ENCODE assay signal across 28 mouse cellular contexts in the genomic region with DNA sequence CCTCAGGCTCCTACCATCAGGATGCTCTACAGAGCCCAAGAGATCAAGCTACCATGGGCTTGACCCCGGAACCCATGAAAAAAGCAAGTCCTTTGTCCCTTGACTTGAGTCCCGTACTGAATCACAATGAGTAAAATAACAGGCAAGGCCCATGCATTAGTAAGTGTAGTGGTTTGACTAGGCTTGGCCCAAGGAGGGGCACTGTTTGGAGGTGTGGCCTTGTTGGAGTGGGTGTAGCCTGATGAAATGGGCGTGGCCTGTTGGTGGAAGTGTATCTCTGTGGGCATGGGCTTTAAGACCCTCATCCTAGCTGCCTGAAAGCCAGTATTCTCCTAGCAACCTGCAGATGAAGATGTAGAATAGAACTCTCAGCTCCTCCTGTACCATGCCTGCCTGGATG. TPM values are rescaled to one million over a fixed set of nuclear protein-coding genes. Genes with fewer than 3 reads are reported as not detected.
DNase-seq lines count a peak whose midpoint lies in the region; ATAC-seq and TF ChIP-seq lines count a peak whose summit lies in the region.
"Had no signal": no experiment of that assay in that cellular context is flagged by ENCODE, and none has a peak within 500 bp of the region (broad histone marks: within the 10 kb centered on the region; RNA-seq: fewer than 3 reads in every experiment).

No protein-coding gene starts in this region.

- H3K4me2 ChIP-seq in kidney, embryonic 15.5 days: no peak overlapping the region
- no peak overlapping the region for H3K4me2 ChIP-seq in stomach, embryonic 16.5 days (ENCODE audit: low read depth, low read length)
- no peak overlapping the region for H3K4me2 ChIP-seq in stomach, postnatal 0 days (replicated peaks; ENCODE audit: low read depth)
- H3K4me2 ChIP-seq in liver, embryonic 11.5 days: no peak overlapping the region
- H3K4me2 ChIP-seq: embryonic facial prominence, embryonic 13.5 days; forebrain, embryonic 13.5 days; limb, embryonic 13.5 days; neural tube, embryonic 13.5 days had no signal

- no peaks in the 10 kb centered on the region for H3K9me3 ChIP-seq in kidney, embryonic 15.5 days (replicated peaks)
- no peaks in the 10 kb centered on the region for H3K9me3 ChIP-seq in stomach, embryonic 16.5 days (replicated peaks; ENCODE audit: control insufficient read depth, low read length)
- H3K9me3 ChIP-seq in stomach, postnatal 0 days (ENCODE audit: control insufficient read depth, low read length): no peaks in the 10 kb centered on the region
- no peaks in the 10 kb centered on the region for H3K9me3 ChIP-seq in liver, embryonic 11.5 days (ENCODE audit: control insufficient read depth, low read length)
- H3K9me3 ChIP-seq: embryonic facial prominence, embryonic 13.5 days; forebrain, embryonic 13.5 days; limb, embryonic 13.5 days; neural tube, embryonic 13.5 days had no signal

- no peaks in the 10 kb centered on the region for H3K27me3 ChIP-seq in kidney, embryonic 15.5 days
- no peaks in the 10 kb centered on the region for H3K27me3 ChIP-seq in stomach, embryonic 16.5 days (ENCODE audit: control insufficient read depth, insufficient read depth, low read length)
- H3K27me3 ChIP-seq in stomach, postnatal 0 days (ENCODE audit: control insufficient read depth, insufficient read depth, low read length): no peaks in the 10 kb centered on the region
- H3K27me3 ChIP-seq in liver, embryonic 11.5 days (replicated peaks; ENCODE audit: control insufficient read depth, insufficient read depth, low read length): no peaks in the 10 kb centered on the region
- H3K27me3 ChIP-seq: embryonic facial prominence, embryonic 13.5 days; forebrain, embryonic 13.5 days; limb, embryonic 13.5 days; neural tube, embryonic 13.5 days; Patski had no signal

- no peak overlapping the region for H3K9ac ChIP-seq in kidney, embryonic 15.5 days
- no peak overlapping the region for H3K9ac ChIP-seq in stomach, embryonic 16.5 days (ENCODE audit: low read length)
- H3K9ac ChIP-seq in stomach, postnatal 0 days (ENCODE audit: low read length): no peak overlapping the region
- no peak overlapping the region for H3K9ac ChIP-seq in liver, embryonic 11.5 days (ENCODE audit: low read depth, low read length)
- H3K9ac ChIP-seq: embryonic facial prominence, embryonic 13.5 days; forebrain, embryonic 13.5 days; limb, embryonic 13.5 days; neural tube, embryonic 13.5 days had no signal

- 87% methylated on average over 3 of the region's 3 CpGs for whole genome bisulfite sequencing in kidney, embryonic 15.5 days
- WGBS in stomach, embryonic 16.5 days: 74% methylated on average over 3 of the region's 3 CpGs
- WGBS in stomach, postnatal 0 days: 82% methylated on average over 3 of the region's 3 CpGs
- WGBS in liver, embryonic 11.5 days: 77% methylated on average over 3 of the region's 3 CpGs

- peak overlapping the region; percentile 79; the same call in 1 of the 2 replicates for H3K27ac ChIP-seq in kidney, embryonic 15.5 days
- no peak overlapping the region for H3K27ac ChIP-seq in stomach, embryonic 16.5 days (ENCODE audit: low read length)
- H3K27ac ChIP-seq in stomach, postnatal 0 days (replicated peaks): no peak overlapping the region
- H3K27ac ChIP-seq in liver, embryonic 11.5 days (ENCODE audit: low read depth, low read length): 0 out of 2 replicates have a peak overlapping the region, but pooled peaks have one; percentile 35
- H3K27ac ChIP-seq: embryonic facial prominence, embryonic 13.5 days; forebrain, embryonic 13.5 days; limb, embryonic 13.5 days; neural tube, embryonic 13.5 days had no signal

- no peak overlapping the region for H3K4me3 ChIP-seq in kidney, embryonic 15.5 days (replicated peaks)
- H3K4me3 ChIP-seq in stomach, embryonic 16.5 days (replicated peaks; ENCODE audit: low read length): no peak overlapping the region
- H3K4me3 ChIP-seq in stomach, postnatal 0 days (ENCODE audit: low read depth, low read length): no peak overlapping the region
- H3K4me3 ChIP-seq in liver, embryonic 11.5 days (ENCODE audit: low read depth, low read length): no peak overlapping the region
- H3K4me3 ChIP-seq: embryonic facial prominence, embryonic 13.5 days; erythroblast, embryonic 14.5 days; forebrain, embryonic 13.5 days; limb, embryonic 13.5 days; megakaryocyte, embryonic 14.5 days; neural tube, embryonic 13.5 days had no signal

- TF ChIP-seq CTCF in stomach, postnatal 0 days (IDR thresholded peaks at IDR 0.05; ENCODE audit: low read depth): no peak

- ATAC-seq in kidney, embryonic 15.5 days (replicated peaks; ENCODE audit: low FRiP score): 0 out of 2 replicates have a peak, but pooled peaks have one; percentile 31
- peak; percentile 56; the same call in 1 of the 2 replicates for ATAC-seq in stomach, embryonic 16.5 days (ENCODE audit: insufficient read depth, low FRiP score)
- ATAC-seq in stomach, postnatal 0 days (ENCODE audit: low FRiP score, low TSS enrichment): no peak; the same call in 1 of the 2 replicates
- peak; percentile 50; the same call in 1 of the 2 replicates for ATAC-seq in liver, embryonic 11.5 days (replicated peaks; ENCODE audit: low FRiP score)
- ATAC-seq: activated CD4-positive, CD25-positive, alpha-beta regulatory T cell, adult 4 months; forebrain, embryonic 13.5 days; hindbrain, embryonic 16.5 days; Patski had no signal

- no peaks in the 10 kb centered on the region for H3K36me3 ChIP-seq in kidney, embryonic 15.5 days
- H3K36me3 ChIP-seq in stomach, embryonic 16.5 days (ENCODE audit: control insufficient read depth, insufficient read depth, low read length): no peaks in the 10 kb centered on the region
- H3K36me3 ChIP-seq in stomach, postnatal 0 days (ENCODE audit: control insufficient read depth, insufficient read depth, low read length): no peaks in the 10 kb centered on the region
- no peaks in the 10 kb centered on the region for H3K36me3 ChIP-seq in liver, embryonic 11.5 days (ENCODE audit: control insufficient read depth, insufficient read depth, low read length)
- H3K36me3 ChIP-seq: embryonic facial prominence, embryonic 13.5 days; G1E; limb, embryonic 13.5 days; neural tube, embryonic 13.5 days had no signal

- TF ChIP-seq EP300 in stomach, postnatal 0 days (optimal IDR thresholded peaks at IDR 0.05): no peak

- DNase-seq in kidney, postnatal 36 days: no peak
- no peak for DNase-seq in stomach, postnatal 0 days (ENCODE audit: low spot score)
- no peak for DNase-seq in liver, embryonic 11.5 days (ENCODE audit: low spot score)
- DNase-seq in gastrocnemius, postnatal 25 days: no peak
- no peak for DNase-seq in urinary bladder, adult 18-20 months (ENCODE audit: low spot score in 2 of 2)
- DNase-seq: adrenal gland, adult 8-10 months; cerebellum, adult 11-12 months; cerebellum, postnatal 36 days; embryo, embryonic 11 days; heart, postnatal 4 days; kidney, adult 2 months; kidney, postnatal 4 days; lung, adult 2 months; lung, postnatal 36 days; midbrain, embryonic 14.5 days had no signal

- peaks cover 25% of the 10 kb centered on the region for H3K4me1 ChIP-seq in kidney, embryonic 15.5 days
- H3K4me1 ChIP-seq in stomach, embryonic 16.5 days (ENCODE audit: control insufficient read depth, insufficient read depth, low read length): peaks cover 4% of the 10 kb centered on the region; the same call in 1 of the 2 replicates
- H3K4me1 ChIP-seq in stomach, postnatal 0 days (replicated peaks; ENCODE audit: control insufficient read depth, insufficient read depth): 0 out of 2 replicates have a peak, but pooled peaks cover 3% of the 10 kb centered on the region
- 0 out of 2 replicates have a peak, but pooled peaks cover 2% of the 10 kb centered on the region for H3K4me1 ChIP-seq in liver, embryonic 11.5 days (replicated peaks; ENCODE audit: control insufficient read depth, insufficient read depth, low read length)
- H3K4me1 ChIP-seq: forebrain, embryonic 13.5 days; neural tube, embryonic 13.5 days had no signal

RNA-seq across cellular contexts. Expression of a gene that starts 47.9 kb away (rescaled TPM):
- polyA plus RNA-seq in kidney, embryonic 15.5 days (2015; fragmentation: Nextera tagmentation; extraction: Ambion mirVana): 490 and 496 TPM in 2 replicates
- 323 and 372 TPM in 2 replicates for polyA plus RNA-seq in stomach, embryonic 16.5 days (2015; fragmentation: Nextera tagmentation; extraction: Ambion mirVana)
- polyA plus RNA-seq in stomach, postnatal 0 days (2015; fragmentation: Nextera tagmentation; extraction: Ambion mirVana): 104 and 147 TPM in 2 replicates
- polyA plus RNA-seq in liver, embryonic 11.5 days (2014; fragmentation: Nextera tagmentation; extraction: Ambion mirVana): 441 and 474 TPM in 2 replicates
- total RNA-seq in gastrocnemius, postnatal 25 days (2021): 1 to 10 TPM; 2.0 to 2.3 TPM
- total RNA-seq: gastrocnemius, adult 18-20 months had no signal

Comparison
In these comparisons a context has a peak if more than half of its experiments do, and no peak if none do; other contexts are left out.
1. H3K27ac ChIP-seq: peak in kidney, embryonic 15.5 days (single experiment) and liver, embryonic 11.5 days (single experiment); none in stomach, embryonic 16.5 days (single experiment) and stomach, postnatal 0 days (single experiment).